Mouse (Mus musculus) kidney, adult 2 months (tissue): ENCODE data around the gene G6pdx. TPM values are rescaled to one million over a fixed set of nuclear protein-coding genes. Genes with fewer than 3 reads are reported as not detected.

ENCODE experiments used
- DNase-seq: peaks from one replicate; pipeline ENCODE4 v3.0.0; 2021
- H3K27ac ChIP-seq: fragments of 200-500 bp; 2 replicates; pipeline ENCODE4 v1.5.1; 2012; ENCODE audit warnings: low read depth, low read length, control low read depth, inconsistent platforms; ENCODE audit not compliant: insufficient read depth
- H3K27me3 ChIP-seq: fragments of 200-500 bp; replicated peaks from 2 replicates; pipeline ENCODE4 v1.6.1; 2012; ENCODE audit warnings: mild to moderate bottlenecking, moderate library complexity, low read length, inconsistent platforms; ENCODE audit not compliant: control insufficient read depth, insufficient read depth
- H3K36me3 ChIP-seq: fragments of 200-500 bp; 2 replicates; pipeline ENCODE4 v1.6.1; 2012; ENCODE audit warnings: mild to moderate bottlenecking, moderate library complexity, low read length, inconsistent platforms; ENCODE audit not compliant: control insufficient read depth, insufficient read depth
- H3K4me1 ChIP-seq: fragments of 200-500 bp; 2 replicates; pipeline ENCODE4 v1.6.1; 2011; ENCODE audit warnings: low read length; ENCODE audit not compliant: control insufficient read depth, insufficient read depth
- H3K4me3 ChIP-seq: fragments of 200-500 bp; 2 replicates; pipeline ENCODE4 v1.5.1; 2011; ENCODE audit warnings: mild to moderate bottlenecking, low read depth, low read length, control low read depth; ENCODE audit not compliant: insufficient read depth
- CTCF ChIP-seq: fragments of 200-500 bp; conservative IDR thresholded peaks from 2 replicates; pipeline ENCODE4 v1.5.1; 2011; ENCODE audit warnings: low read depth, mild to moderate bottlenecking, control low read depth, low read length, moderate library complexity, mixed read lengths; ENCODE audit not compliant: insufficient read depth, insufficient read length
- POLR2A ChIP-seq: fragments of 200-500 bp; IDR thresholded peaks from one replicate; pipeline ENCODE4 v1.6.1; 2011; ENCODE audit warnings: low read depth, low read length, control low read depth
- WGBS: fragments of 180-500 bp; shearing (Covaris S2); methylation state at CpG from one replicate; pipeline ENCODE4 v1.1.7; 2018; 5-methylcytosine and 5-hydroxymethylcytosine counted together
- polyA plus RNA-seq: library from polyadenylated mRNA; depleted of rRNA; stranded (reverse); fragments of >200 nt; gene quantifications from 2 replicates; pipeline ENCODE4 v1.2.3, GENCODE M21; 2012; rRNA removed

The G6pdx gene
- 34.1 and 34.8 TPM in 2 replicates for polyA plus RNA-seq

DNA sequence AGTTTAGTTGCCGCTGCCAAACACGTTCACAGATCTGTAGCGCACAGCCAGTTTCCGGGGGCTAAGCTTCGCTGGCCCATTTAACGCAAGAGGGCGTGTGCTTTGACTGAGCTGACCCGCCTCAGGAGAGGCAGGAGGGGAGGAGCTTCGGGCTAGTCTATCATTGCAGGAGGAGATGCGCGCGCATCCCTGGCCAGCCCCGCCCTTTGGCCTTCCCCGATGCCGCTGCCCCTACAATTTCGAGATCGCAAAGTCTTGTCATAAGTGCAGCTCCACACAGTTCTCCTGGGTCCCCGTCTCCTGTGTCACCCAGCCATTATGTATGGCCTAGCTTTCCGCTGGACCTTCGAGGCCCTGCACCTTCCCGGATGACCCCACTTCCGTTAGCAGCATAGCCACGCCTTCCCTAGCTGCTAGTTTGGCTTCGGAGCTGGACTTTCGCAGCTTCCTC, at the start of gene G6pdx:
G6pdx (minus strand) TSS at position 369 of the 451 bp plus-strand sequence.
- DNase-seq = peak; percentile 92
- no peaks in the 10 kb centered on the region for H3K36me3 ChIP-seq
- H3K27ac ChIP-seq = peak within 1 kb of the TSS; percentile 96
- TF ChIP-seq CTCF (0 out of 2 replicates have a peak, but pooled peaks have one; percentile 9), POLR2A (peak; percentile 33)
- no peaks in the 10 kb centered on the region for H3K27me3 ChIP-seq
- H3K4me1 ChIP-seq = 0 out of 2 replicates have a peak, but pooled peaks cover 7% of the 10 kb centered on the region
- H3K4me3 ChIP-seq = peak within 1 kb of the TSS; percentile 83
- WGBS = 2% methylated on average over 25 of the region's 25 CpGs

GRCm38 (mm10) chrX:74452773-74453172, 23.8 kb upstream of the G6pdx start:
- 0 out of 2 replicates have a peak, but pooled peaks have one; percentile 4 for TF ChIP-seq CTCF
- no peak for TF ChIP-seq POLR2A
- peak; percentile 29 for DNase-seq
- H3K4me3 ChIP-seq = no peak overlapping the region
- no peak overlapping the region for H3K27ac ChIP-seq
- H3K27me3 ChIP-seq = no peaks in the 10 kb centered on the region
- no peaks in the 10 kb centered on the region for H3K4me1 ChIP-seq
- WGBS = 4% methylated on average over 4 of the region's 4 CpGs
- no peaks in the 10 kb centered on the region for H3K36me3 ChIP-seq

DNA sequence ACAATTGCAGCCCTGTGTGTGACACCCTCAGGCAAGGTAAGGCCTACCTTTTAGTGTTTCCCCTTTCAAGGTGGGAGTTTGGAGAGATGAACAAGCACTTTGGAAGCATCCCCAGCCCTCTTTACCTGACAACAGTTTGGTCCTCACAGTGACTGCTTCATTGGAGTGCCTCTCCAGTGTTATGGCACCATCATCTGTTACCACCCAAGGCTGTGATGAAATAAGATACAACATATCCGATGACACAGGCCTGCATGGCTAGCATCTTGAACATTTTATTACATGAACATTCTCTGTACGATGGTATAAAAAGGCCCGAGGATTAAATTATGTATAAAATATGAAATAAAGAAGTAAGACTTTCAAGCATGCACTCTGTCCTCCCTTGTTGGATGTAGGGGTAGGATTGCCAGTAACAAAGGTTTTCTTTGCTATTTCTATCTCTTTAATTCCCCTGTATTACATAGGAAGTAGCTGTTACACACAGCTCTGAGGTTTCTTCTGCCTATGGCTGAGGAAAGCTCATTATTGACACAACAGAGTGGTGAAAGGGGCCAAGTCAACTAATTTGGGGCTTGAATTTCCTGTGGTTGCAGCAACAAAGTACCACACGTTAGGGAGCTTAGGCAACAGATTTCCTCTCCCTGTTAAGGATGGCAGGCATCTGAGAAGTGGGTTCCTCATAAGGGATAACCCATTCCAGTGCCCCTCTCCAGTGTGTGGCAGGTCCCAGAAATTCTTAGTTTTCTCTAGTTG, 22.3 kb upstream of the G6pdx start:
- TF ChIP-seq POLR2A = no peak
- TF ChIP-seq CTCF = no peak
- Histone ChIP-seq H3K4me1 (no peaks in the 10 kb centered on the region), H3K4me3 (no peak overlapping the region), H3K27me3 (no peaks in the 10 kb centered on the region), H3K27ac (no peak overlapping the region), H3K36me3 (no peaks in the 10 kb centered on the region; the same call in 1 of the 2 replicates)
- no peak for DNase-seq
- 82% methylated on average over 4 of the region's 4 CpGs for WGBS

DNA sequence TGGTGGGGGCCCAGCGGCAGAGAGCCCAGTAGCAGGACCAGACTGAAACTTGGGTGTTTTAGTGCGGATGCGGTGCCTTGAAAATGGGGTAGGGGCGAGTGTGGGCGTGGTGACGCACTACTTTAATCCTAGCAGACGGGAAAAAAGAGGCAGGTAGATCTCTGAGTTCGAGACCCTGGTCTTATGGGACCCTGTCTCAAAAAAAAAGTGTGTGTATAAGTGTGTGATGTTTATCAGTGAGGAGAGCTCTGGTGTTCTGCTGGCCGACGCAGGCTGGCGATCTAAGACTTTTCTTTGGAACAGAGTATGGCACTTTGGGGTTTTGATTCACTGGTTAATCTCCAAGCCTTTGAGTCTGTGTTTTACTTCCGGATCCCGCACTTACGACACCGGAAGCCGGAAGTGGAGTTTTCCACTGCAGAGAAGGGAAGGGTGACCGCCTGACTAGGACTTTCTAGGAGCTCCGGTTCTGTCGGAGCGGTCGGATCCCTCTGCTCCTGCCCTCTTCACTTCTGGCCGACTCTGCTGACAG, 362 bp upstream of the G6pdx start:
- Histone ChIP-seq H3K27me3 (no peaks in the 10 kb centered on the region), H3K4me1 (0 out of 2 replicates have a peak, but pooled peaks cover 7% of the 10 kb centered on the region), H3K4me3 (peak overlapping the region; percentile 83), H3K27ac (peak overlapping the region; percentile 96), H3K36me3 (no peaks in the 10 kb centered on the region)
- TF ChIP-seq CTCF (no peak), POLR2A (no peak)
- DNase-seq = peak; percentile 86
- 0% methylated on average over 22 of the region's 22 CpGs for WGBS

DNA sequence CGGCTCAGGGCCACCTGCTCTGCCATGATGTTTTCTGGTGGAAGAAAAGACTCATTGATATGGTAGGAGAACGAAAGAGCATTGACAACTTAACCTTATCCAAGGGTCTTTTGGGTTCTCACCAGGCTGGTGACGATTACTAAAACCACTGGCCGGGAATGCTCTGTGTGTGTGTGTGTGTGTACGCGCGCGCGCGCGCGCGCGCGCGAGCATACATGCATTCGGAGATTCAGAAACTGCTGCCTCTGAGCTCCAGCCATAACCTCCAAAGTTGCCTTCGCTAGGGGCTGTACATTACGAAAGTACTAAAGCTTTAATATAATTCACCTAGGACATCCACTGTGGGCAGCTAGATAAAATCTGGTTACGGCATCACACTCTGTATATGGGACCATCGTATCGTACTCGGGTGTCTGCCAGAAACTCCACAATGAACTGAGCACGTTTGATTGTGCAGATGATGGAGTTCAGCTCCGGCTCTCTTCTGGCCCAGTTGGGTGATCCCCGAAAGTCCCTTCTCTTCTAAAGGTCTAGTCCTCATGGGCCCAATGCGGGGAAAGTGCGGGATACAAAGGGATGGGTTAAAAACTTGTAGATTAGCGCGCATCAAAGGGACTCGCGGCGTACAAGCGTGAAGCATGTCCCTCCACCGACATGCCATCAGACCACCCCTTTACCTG, 708 bp downstream of the G6pdx start:
- no peak for TF ChIP-seq CTCF
- no peak for DNase-seq
- H3K4me1 ChIP-seq = 0 out of 2 replicates have a peak, but pooled peaks cover 7% of the 10 kb centered on the region
- WGBS = 5% methylated on average over 35 of the region's 35 CpGs
- H3K27ac ChIP-seq = no peak overlapping the region; the same call in 1 of the 2 replicates
- H3K4me3 ChIP-seq = peak overlapping the region; percentile 83
- H3K36me3 ChIP-seq = no peaks in the 10 kb centered on the region
- no peaks in the 10 kb centered on the region for H3K27me3 ChIP-seq

- WGBS = 89% methylated on average over 3 of the region's 3 CpGs
- TF ChIP-seq POLR2A (no peak), CTCF (no peak)
- no peak overlapping the region for H3K27ac ChIP-seq
- no peaks in the 10 kb centered on the region for H3K36me3 ChIP-seq
- no peaks in the 10 kb centered on the region for H3K27me3 ChIP-seq
- H3K4me3 ChIP-seq = no peak overlapping the region
- H3K4me1 ChIP-seq = 0 out of 2 replicates have a peak, but pooled peaks cover 7% of the 10 kb centered on the region
- DNase-seq = no peak
These were observed 1.9 kb downstream of the G6pdx start for GRCm38 (mm10) chrX:74427116-74427515.
